Mouse (Mus musculus) ES-E14 (cell line): ENCODE data around the gene Klhl41.
"Not testable (repeated sequence)": the region's sequence is repeated elsewhere in the genome, so short reads cannot be mapped to it uniquely, and the experiment has no call there.

Experiments used
- CHD2 ChIP-seq: IDR thresholded peaks from 2 replicates; pipeline ENCODE4 v1.6.1; 2014; ENCODE audit warnings: mild to moderate bottlenecking, low read depth, low read length, inconsistent platforms
- HCFC1 ChIP-seq: IDR thresholded peaks from 2 replicates; pipeline ENCODE4 v1.6.1; 2012; ENCODE audit warnings: low read length, inconsistent platforms, borderline replicate concordance; ENCODE audit not compliant: insufficient read depth
- ZC3H11A ChIP-seq: IDR thresholded peaks from 2 replicates; pipeline ENCODE4 v1.6.1; 2012; ENCODE audit warnings: low read depth, mild to moderate bottlenecking, inconsistent platforms, low read length, borderline replicate concordance

DNA sequence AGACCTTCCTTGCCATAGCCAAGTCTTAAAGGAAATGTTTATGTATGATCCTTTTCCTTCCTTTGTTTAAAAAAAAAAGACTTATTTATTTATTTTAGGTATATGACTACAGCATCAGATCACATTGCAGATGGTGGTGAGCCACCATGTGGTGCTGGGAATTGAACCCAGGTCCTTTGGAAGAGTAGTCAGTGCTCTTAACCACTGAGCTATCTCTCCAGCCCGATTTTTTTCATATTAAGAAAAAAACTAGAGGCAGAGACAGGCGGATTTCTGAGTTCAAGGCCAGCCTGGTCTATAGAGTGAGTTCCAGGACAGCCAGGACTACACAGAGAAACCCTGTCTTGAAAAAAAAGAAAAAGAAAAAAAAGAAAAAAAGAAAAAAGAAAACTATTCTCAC lies 7.3 kb downstream of the Klhl41 start:
- TF ChIP-seq HCFC1, ZC3H11A, CHD2: not testable (repeated sequence)
